Mouse (Mus musculus): Measurements from ENCODE around the gene Prim2.

DNA sequence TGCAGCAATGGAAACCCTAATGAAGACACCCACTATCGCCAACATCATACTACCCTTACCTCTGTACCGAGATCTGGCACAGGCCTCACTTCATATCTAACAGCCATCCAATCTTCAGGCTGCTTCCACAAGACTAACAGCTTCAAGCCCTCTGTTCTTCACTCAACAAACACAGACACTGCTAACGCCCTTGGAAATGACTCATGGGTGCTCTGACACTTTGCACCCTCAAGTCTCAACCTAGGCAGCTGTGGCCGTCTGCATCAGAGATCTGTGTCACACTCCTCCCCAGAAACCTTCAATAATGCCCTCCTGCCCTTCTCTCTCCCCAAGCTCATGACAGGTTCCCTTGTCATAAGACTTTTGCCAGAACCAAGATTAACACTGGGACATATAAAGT, 20.6 kb downstream of the Prim2 start:
- TF ChIP-seq EP300 (IDR thresholded peaks at IDR 0.05; ENCODE audit: low read depth) (no peak), CTCF (IDR thresholded peaks at IDR 0.05; ENCODE audit: low read depth) (no peak)

Measured in liver, postnatal 0 days (tissue).